Mouse (Mus musculus): ENCODE measurements around the gene Suz12. TPM values are rescaled to one million over a fixed set of nuclear protein-coding genes. Genes with fewer than 3 reads are reported as not detected.
"Not testable (repeated sequence)": the region's sequence is repeated elsewhere in the genome, so short reads cannot be mapped to it uniquely, and the experiment has no call there.

Suz12 gene
- total RNA-seq (2015) (75.5 and 86.8 TPM in 2 replicates), total RNA-seq (2017) (64.6 and 77.2 TPM in 2 replicates)

GRCm38 (mm10) chr11:79992592-79993355 lies at the start of gene Suz12:
Gene Suz12 (plus strand): TSS chr11:79993106.
- peak; percentile 97 for ATAC-seq (ENCODE audit: poor library complexity, severe bottlenecking)

GRCm38 (mm10) chr11:79943136-79943535 lies 49.8 kb upstream of the Suz12 start:
- no peak for ATAC-seq (ENCODE audit: poor library complexity, severe bottlenecking)

- ATAC-seq (ENCODE audit: poor library complexity, severe bottlenecking), result no peak
Observed at GRCm38 (mm10) chr11:79943601-79944000, 49.3 kb upstream of the Suz12 start.

- no peak for ATAC-seq (ENCODE audit: poor library complexity, severe bottlenecking)
Observed at GRCm38 (mm10) chr11:79947265-79947664, 45.6 kb upstream of the Suz12 start.

GRCm38 (mm10) chr11:79961346-79962124 lies 31.4 kb upstream of the Suz12 start:
- ATAC-seq (ENCODE audit: poor library complexity, severe bottlenecking), result no peak

GRCm38 (mm10) chr11:79962125-79962876 lies 30.6 kb upstream of the Suz12 start, which contains the start of gene Utp6:
Gene Utp6 (minus strand): TSS chr11:79962390.
- ATAC-seq (ENCODE audit: poor library complexity, severe bottlenecking), result peak; percentile 99

GRCm38 (mm10) chr11:79962877-79963183 lies 30.1 kb upstream of the Suz12 start:
- ATAC-seq (ENCODE audit: poor library complexity, severe bottlenecking), result no peak

GRCm38 (mm10) chr11:79963212-79963974 lies 29.5 kb upstream of the Suz12 start:
- no peak for ATAC-seq (ENCODE audit: poor library complexity, severe bottlenecking)

- ATAC-seq (ENCODE audit: poor library complexity, severe bottlenecking), result no peak
Observed at GRCm38 (mm10) chr11:79965896-79966295, 27.0 kb upstream of the Suz12 start.

GRCm38 (mm10) chr11:79967752-79968151 lies 25.2 kb upstream of the Suz12 start:
- ATAC-seq (ENCODE audit: poor library complexity, severe bottlenecking), result no peak

- ATAC-seq (ENCODE audit: poor library complexity, severe bottlenecking), result no peak
Observed at GRCm38 (mm10) chr11:79973133-79973532, 19.8 kb upstream of the Suz12 start.

- ATAC-seq (ENCODE audit: poor library complexity, severe bottlenecking), result peak; percentile 66
Observed at GRCm38 (mm10) chr11:79973626-79974476, 19.1 kb upstream of the Suz12 start.

GRCm38 (mm10) chr11:79975377-79975776 lies 17.5 kb upstream of the Suz12 start:
- no peak for ATAC-seq (ENCODE audit: poor library complexity, severe bottlenecking)

- no peak for ATAC-seq (ENCODE audit: poor library complexity, severe bottlenecking)
Observed at GRCm38 (mm10) chr11:79976222-79976621, 16.7 kb upstream of the Suz12 start.

- ATAC-seq (ENCODE audit: poor library complexity, severe bottlenecking), result not testable (repeated sequence)
Observed at GRCm38 (mm10) chr11:79976645-79977044, 16.3 kb upstream of the Suz12 start.

GRCm38 (mm10) chr11:79977061-79977460 lies 15.8 kb upstream of the Suz12 start:
- not testable (repeated sequence) for ATAC-seq (ENCODE audit: poor library complexity, severe bottlenecking)

GRCm38 (mm10) chr11:79977747-79978146 lies 15.2 kb upstream of the Suz12 start:
- ATAC-seq (ENCODE audit: poor library complexity, severe bottlenecking), result not testable (repeated sequence)

GRCm38 (mm10) chr11:79986886-79987285 lies 6.0 kb upstream of the Suz12 start:
- no peak for ATAC-seq (ENCODE audit: poor library complexity, severe bottlenecking)

- ATAC-seq (ENCODE audit: poor library complexity, severe bottlenecking), result no peak
Observed at GRCm38 (mm10) chr11:79987896-79988295, 5.0 kb upstream of the Suz12 start.

GRCm38 (mm10) chr11:79990120-79990519 lies 2.8 kb upstream of the Suz12 start:
- no peak for ATAC-seq (ENCODE audit: poor library complexity, severe bottlenecking)

Data from megakaryocyte, adult 5-6 weeks (primary cell).